Mouse (Mus musculus) cerebellum, adult 2 months (tissue): ENCODE results near the gene Lsm11. TPM values are rescaled to one million over a fixed set of nuclear protein-coding genes. Genes with fewer than 3 reads are reported as not detected.
"Not testable (repeated sequence)": the region's sequence is repeated elsewhere in the genome, so short reads cannot be mapped to it uniquely, and the experiment has no call there.

Experiments
- DNase-seq, 2 experiments: peaks; one replicate each; pipeline ENCODE4 v3.0.0; 2021
- H3K27ac ChIP-seq: fragments of 200-500 bp; 2 replicates; pipeline ENCODE4 v1.5.1; 2012; ENCODE audit warnings: low read length, control low read depth, inconsistent platforms; ENCODE audit not compliant: insufficient read depth
- H3K27me3 ChIP-seq: fragments of 200-500 bp; 2 replicates; pipeline ENCODE4 v1.6.1; 2012; ENCODE audit warnings: inconsistent platforms, mild to moderate bottlenecking, low read length, moderate library complexity; ENCODE audit not compliant: control insufficient read depth, insufficient read depth
- H3K4me1 ChIP-seq: fragments of 200-500 bp; 2 replicates; pipeline ENCODE4 v1.6.1; 2011; ENCODE audit warnings: low read length; ENCODE audit not compliant: control insufficient read depth, insufficient read depth
- H3K4me3 ChIP-seq: fragments of 200-500 bp; replicated peaks from 2 replicates; pipeline ENCODE3; 2011; ENCODE audit warnings: mild to moderate bottlenecking, low read depth, low read length, control low read depth; ENCODE audit not compliant: insufficient read depth
- CTCF ChIP-seq: fragments of 200-500 bp; IDR thresholded peaks from 2 replicates; pipeline ENCODE4 v1.5.1; 2011; ENCODE audit warnings: low read depth, mild to moderate bottlenecking, control low read depth, low read length, moderate library complexity, borderline replicate concordance; ENCODE audit not compliant: insufficient read depth
- POLR2A ChIP-seq: fragments of 200-500 bp; IDR thresholded peaks from 2 replicates; pipeline ENCODE4 v1.6.1; 2011; ENCODE audit warnings: low read length, control low read depth, borderline replicate concordance; ENCODE audit not compliant: insufficient read depth
- WGBS: fragments of 180-500 bp; shearing (Covaris S2); methylation state at CpG from one replicate; pipeline ENCODE4 v1.1.7; 2018; 5-methylcytosine and 5-hydroxymethylcytosine counted together
- polyA plus RNA-seq: library from polyadenylated mRNA; depleted of rRNA; stranded (reverse); fragments of >200 nt; gene quantifications from 2 replicates; pipeline ENCODE4 v1.2.3, GENCODE M21; 2012; rRNA removed

The Lsm11 gene
- polyA plus RNA-seq, 1 experiment, result 20.8 TPM

DNA sequence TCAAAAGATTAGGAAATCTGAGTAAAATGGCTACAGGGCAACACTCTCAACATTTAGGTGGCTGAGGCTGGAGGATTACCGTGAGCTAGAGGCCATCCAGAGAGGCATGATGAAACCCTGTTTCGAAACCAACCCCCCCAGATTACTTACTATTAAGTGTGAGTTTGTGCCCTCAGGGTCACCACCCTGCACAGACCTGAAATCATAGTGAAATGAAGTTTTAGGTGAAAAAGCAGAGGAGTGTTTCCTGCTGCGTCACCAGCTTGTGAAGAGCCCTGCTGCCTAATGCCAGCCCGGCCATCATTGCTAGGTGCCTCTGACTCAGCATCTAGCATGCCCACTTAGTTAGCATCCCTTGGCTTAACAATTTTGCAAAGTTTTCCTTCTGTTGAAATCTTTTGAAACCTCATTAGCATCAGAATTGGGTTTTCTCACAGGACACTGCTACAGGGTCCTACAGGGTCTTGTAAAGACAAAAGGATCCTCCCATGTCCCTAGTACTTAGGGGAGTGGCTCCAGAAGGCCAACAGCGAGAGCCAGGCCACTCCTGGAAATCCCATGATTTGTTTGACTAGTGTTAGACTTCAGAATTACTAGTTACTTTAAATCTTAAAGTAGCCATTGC is 59.0 kb downstream of the Lsm11 start:
- TF ChIP-seq POLR2A, result no peak
- no peak for TF ChIP-seq CTCF
- Histone ChIP-seq H3K4me1 (no peaks in the 10 kb centered on the region), H3K4me3 (no peak overlapping the region), H3K27ac (no peak overlapping the region), H3K27me3 (no peaks in the 10 kb centered on the region)
- 84% methylated on average over 5 of the region's 5 CpGs for WGBS
- DNase-seq, result no peak

DNA sequence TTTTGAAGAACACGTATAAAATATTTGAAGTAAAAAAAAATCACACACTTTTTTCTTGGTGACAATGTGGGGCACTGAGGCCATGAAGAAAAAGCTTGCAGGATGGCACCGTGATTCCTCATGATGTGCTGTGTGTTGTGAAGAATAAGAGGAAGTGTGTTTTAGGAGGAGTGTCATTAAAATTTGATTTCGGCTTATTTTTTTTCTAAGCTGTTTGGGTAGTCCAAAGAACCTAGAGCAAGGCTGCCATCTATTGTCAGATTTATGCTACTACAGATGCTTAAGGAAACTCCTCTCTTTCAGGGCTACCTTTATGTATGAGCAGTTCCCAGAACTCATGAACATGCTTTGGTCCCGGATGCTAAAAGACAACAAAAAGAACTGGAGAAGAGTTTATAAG is 60.7 kb downstream of the Lsm11 start:
- Histone ChIP-seq H3K4me3 (no peak overlapping the region), H3K27me3 (no peaks in the 10 kb centered on the region), H3K4me1 (no peaks in the 10 kb centered on the region), H3K27ac (no peak overlapping the region)
- WGBS, result 40% methylated on average over 4 of the region's 4 CpGs
- peak in 1 of 2 experiments; percentile 25 for DNase-seq
- TF ChIP-seq POLR2A (no peak), CTCF (peak; percentile 36; the same call in 1 of the 2 replicates)

GRCm38 (mm10) chr11:45883270-45883931 is 61.3 kb downstream of the Lsm11 start:
- H3K27ac ChIP-seq, result no peak overlapping the region
- DNase-seq, result no peak
- TF ChIP-seq CTCF (no peak), POLR2A (no peak)
- H3K4me1 ChIP-seq, result no peaks in the 10 kb centered on the region
- no peak overlapping the region for H3K4me3 ChIP-seq
- 61% methylated on average over 8 of the region's 8 CpGs for WGBS
- no peaks in the 10 kb centered on the region for H3K27me3 ChIP-seq

DNA sequence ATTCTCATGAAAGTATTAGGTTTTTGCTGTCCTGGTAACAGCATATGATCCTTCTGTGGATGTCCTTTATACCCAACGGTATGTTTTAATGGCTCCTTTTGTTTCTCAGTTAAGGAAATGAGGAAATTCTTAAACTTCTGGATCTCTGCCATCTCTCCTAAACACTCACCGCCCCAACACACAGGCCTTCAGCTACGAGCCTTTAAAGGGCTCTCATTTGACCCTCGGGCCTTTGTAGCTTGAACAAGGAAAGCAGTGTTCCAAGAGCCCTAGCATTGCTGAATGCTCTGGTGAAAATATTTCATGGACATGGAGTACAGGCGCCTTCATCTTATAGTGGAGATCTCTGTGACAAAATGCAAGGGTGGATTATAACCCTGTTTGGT is 63.1 kb downstream of the Lsm11 start:
- H3K27ac ChIP-seq, result no peak overlapping the region
- H3K27me3 ChIP-seq, result no peaks in the 10 kb centered on the region
- no peak for DNase-seq
- no peak for TF ChIP-seq CTCF
- TF ChIP-seq POLR2A, result no peak
- 49% methylated on average over 5 of the region's 5 CpGs for WGBS
- H3K4me1 ChIP-seq, result no peaks in the 10 kb centered on the region
- H3K4me3 ChIP-seq, result no peak overlapping the region

DNA sequence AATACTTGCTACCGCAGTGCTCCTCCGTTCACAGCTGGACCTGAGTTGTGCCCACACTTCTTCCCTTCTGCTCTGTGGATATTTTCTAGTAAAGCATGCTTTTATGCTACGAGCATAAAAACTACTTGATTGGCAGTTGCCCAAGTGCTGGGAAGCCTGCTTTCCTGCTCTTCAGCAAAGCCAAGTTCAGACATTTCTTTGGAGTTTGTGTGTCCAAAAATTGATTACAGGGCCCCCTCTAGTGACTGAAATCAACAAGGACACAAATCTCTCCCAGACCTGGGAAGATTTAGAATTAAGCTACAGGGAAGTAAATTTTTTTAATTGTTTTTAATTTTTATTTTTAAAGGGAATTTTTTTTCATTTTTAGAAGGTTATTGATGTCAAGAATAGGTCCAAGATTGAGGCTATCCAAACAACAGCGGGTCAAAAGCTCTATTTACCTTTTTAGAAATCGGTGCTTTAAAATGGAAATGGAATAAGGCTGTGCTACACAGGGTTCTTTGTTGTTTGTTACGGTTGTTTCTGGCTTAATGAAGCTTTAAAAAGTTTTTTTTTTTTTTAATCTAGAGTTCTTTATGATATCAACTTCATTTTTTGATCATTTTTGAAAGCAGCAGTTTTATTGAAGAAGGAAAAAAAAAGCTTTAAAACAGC is 63.6 kb downstream of the Lsm11 start:
- H3K4me3 ChIP-seq, result no peak overlapping the region
- peak in 1 of 2 experiments; percentile 27 for DNase-seq
- no peaks in the 10 kb centered on the region for H3K27me3 ChIP-seq
- no peaks in the 10 kb centered on the region for H3K4me1 ChIP-seq
- 48% methylated on average over 6 of the region's 6 CpGs for WGBS
- TF ChIP-seq CTCF (no peak), POLR2A (no peak)
- H3K27ac ChIP-seq, result no peak overlapping the region

DNA sequence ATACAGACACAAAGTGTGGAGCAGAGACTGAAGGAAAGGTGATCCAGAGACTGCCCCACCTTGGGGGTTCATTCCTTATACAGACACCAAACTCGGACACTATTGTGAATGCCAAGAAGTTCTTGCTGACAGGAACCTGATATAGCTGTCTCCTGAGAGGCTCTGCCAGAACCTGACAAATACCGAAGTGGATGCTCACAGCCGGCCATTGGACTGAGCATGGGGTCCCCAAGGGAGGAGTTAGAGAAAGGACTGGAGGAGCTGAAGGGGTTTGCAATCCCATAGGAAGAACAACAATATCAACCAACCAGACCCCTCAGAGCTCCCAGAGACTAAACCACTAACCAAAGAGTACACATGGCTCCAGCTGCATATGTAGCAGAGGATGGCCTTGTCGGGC is 65.4 kb downstream of the Lsm11 start:
- not testable (repeated sequence) for DNase-seq, H3K4me1 ChIP-seq, H3K4me3 ChIP-seq, H3K27ac ChIP-seq, H3K27me3 ChIP-seq
- 39% methylated on average over 4 of the region's 4 CpGs for WGBS

Other genes starting within 250 kb of the Lsm11 start
- gene Clint1, start 92.9 kb downstream of the Lsm11 start, polyA plus RNA-seq, result 41.4 and 41.5 TPM in 2 replicates
- gene Thg1l, start 10.6 kb upstream of the Lsm11 start, polyA plus RNA-seq, result 6.7 and 6.8 TPM in 2 replicates
- 0.05 and 0.11 TPM in 2 replicates for gene Sox30, start 35.4 kb upstream of the Lsm11 start, polyA plus RNA-seq
- 7.3 and 9.0 TPM in 2 replicates for gene Gm12166, start 107.4 kb upstream of the Lsm11 start, polyA plus RNA-seq
- 9.8 and 11.4 TPM in 2 replicates for gene Adam19, start 111.1 kb upstream of the Lsm11 start, polyA plus RNA-seq
- 6.6 and 8.4 TPM in 2 replicates for gene Nipal4, start 221.6 kb upstream of the Lsm11 start, polyA plus RNA-seq